ENCODE assay signal across 12 mouse cellular contexts in the genomic region with DNA sequence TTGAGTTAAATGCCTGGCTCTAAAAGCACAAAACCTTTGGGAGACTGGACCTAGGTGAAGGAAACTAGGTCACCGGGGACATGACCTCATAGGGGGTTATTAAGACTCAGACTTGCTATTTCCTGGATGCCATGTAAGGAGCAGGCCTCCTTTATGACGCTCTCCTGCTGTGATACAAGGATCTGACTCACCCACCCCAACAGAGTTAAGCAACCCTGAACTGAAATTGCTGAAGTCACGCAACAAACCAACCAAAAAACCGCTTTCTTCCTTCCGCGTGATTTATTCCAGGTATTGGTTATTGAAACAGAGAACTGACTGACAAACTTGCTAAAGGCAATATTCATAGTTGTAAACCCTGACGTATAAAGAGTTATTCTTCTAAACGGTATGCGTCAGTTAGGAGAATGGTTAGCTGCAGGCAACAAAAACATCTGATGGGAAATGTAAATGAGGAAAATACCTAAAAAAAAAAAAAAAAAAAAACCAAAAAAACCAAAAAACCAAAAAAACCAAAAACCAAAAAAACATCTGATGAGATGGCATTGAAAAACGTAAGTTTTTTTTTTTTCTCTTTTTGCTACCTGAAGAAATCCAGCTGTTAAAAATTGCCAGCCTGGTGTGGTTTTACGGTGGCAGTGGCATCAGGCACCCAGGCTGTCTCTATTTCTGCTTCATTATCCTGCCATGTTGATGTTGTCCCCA.
DNase-seq lines count a peak whose midpoint lies in the region; ATAC-seq and TF ChIP-seq lines count a peak whose summit lies in the region.
"Had no signal": no experiment of that assay in that cellular context is flagged by ENCODE, and none has a peak within 500 bp of the region (broad histone marks: within the 10 kb centered on the region; RNA-seq: fewer than 3 reads in every experiment).

No protein-coding gene starts in this region.

- no peaks in the 10 kb centered on the region for H3K9me3 ChIP-seq in kidney, postnatal 0 days (replicated peaks; ENCODE audit: low read length)
- no peaks in the 10 kb centered on the region for H3K9me3 ChIP-seq in kidney, embryonic 15.5 days (replicated peaks)
- H3K9me3 ChIP-seq: hindbrain, embryonic 15.5 days; liver, embryonic 12.5 days; midbrain, embryonic 13.5 days had no signal

- no peak for DNase-seq in kidney, postnatal 0 days (ENCODE audit: low spot score)
- peak; percentile 26 for DNase-seq in Muller cell, postnatal 12 days (ENCODE audit: inconsistent ontology term)
- peak; percentile 3 for DNase-seq in splenic B cell, adult 2 months (ENCODE audit: low read depth, low spot score)
- no peak for DNase-seq in cerebellum, postnatal 25 days
- no peak for DNase-seq in left cerebral cortex, postnatal 10 days (ENCODE audit: extremely low spot score in 1 of 2, low spot score in 2 of 2)
- DNase-seq: kidney, adult 9 months; lung, postnatal 14 days had no signal

- no peaks in the 10 kb centered on the region for H3K4me1 ChIP-seq in kidney, postnatal 0 days (replicated peaks; ENCODE audit: insufficient read depth, low read length)
- peaks cover 2% of the 10 kb centered on the region; the same call in 1 of the 2 replicates for H3K4me1 ChIP-seq in kidney, embryonic 15.5 days
- H3K4me1 ChIP-seq in embryonic fibroblast, embryonic 13.5 days (ENCODE audit: control insufficient read depth, insufficient read depth, low read length) = no peaks in the 10 kb centered on the region; the same call in none of the 2 replicates
- H3K4me1 ChIP-seq: hindbrain, embryonic 15.5 days; midbrain, embryonic 13.5 days had no signal

- no peak overlapping the region for H3K9ac ChIP-seq in kidney, postnatal 0 days (ENCODE audit: low read depth, low read length)
- H3K9ac ChIP-seq in kidney, embryonic 15.5 days = no peak overlapping the region

- no peaks in the 10 kb centered on the region for H3K27me3 ChIP-seq in kidney, postnatal 0 days (ENCODE audit: insufficient read depth, low read length)
- no peaks in the 10 kb centered on the region for H3K27me3 ChIP-seq in kidney, embryonic 15.5 days
- no peaks in the 10 kb centered on the region for H3K27me3 ChIP-seq in splenic B cell, adult 2 months (ENCODE audit: control insufficient read depth, insufficient read depth, low read length, poor library complexity, severe bottlenecking)
- H3K27me3 ChIP-seq: hindbrain, embryonic 15.5 days; midbrain, embryonic 13.5 days had no signal

- intact Hi-C loops in left cerebral cortex, postnatal 10 days (cut with DNase I) = loop anchor here (1.0 to 5.0 kb wide), 3 partner anchors 69 to 107 kb away; partner anchors contain the start of gene Smox

- no peak for TF ChIP-seq CTCF in kidney, postnatal 0 days (IDR thresholded peaks at IDR 0.05; ENCODE audit: low read depth)
- no peak for TF ChIP-seq CTCF in embryonic fibroblast, embryonic 13.5 days (IDR thresholded peaks at IDR 0.05; ENCODE audit: borderline replicate concordance, insufficient read depth, low read length)

- 73% methylated on average over 11 of the region's 11 CpGs for WGBS in kidney, postnatal 0 days
- WGBS in kidney, embryonic 15.5 days = 65% methylated on average over 11 of the region's 11 CpGs

- H3K4me3 ChIP-seq in kidney, postnatal 0 days (replicated peaks; ENCODE audit: low read depth, low read length) = no peak overlapping the region
- H3K4me3 ChIP-seq in kidney, embryonic 15.5 days (replicated peaks) = no peak overlapping the region
- H3K4me3 ChIP-seq in embryonic fibroblast, embryonic 13.5 days (ENCODE audit: insufficient read depth, low read length) = no peak overlapping the region

- ATAC-seq in kidney, postnatal 0 days (replicated peaks; ENCODE audit: low FRiP score, low read depth) = 0 out of 2 replicates have a peak, but pooled peaks have one; percentile 40
- no peak for ATAC-seq in kidney, embryonic 15.5 days (replicated peaks; ENCODE audit: low FRiP score)

- no peaks in the 10 kb centered on the region for H3K36me3 ChIP-seq in kidney, postnatal 0 days (ENCODE audit: insufficient read depth, low read length)
- no peaks in the 10 kb centered on the region for H3K36me3 ChIP-seq in kidney, embryonic 15.5 days
- no peaks in the 10 kb centered on the region for H3K36me3 ChIP-seq in splenic B cell, adult 2 months (ENCODE audit: control insufficient read depth, insufficient read depth, low read length, poor library complexity, severe bottlenecking)
- H3K36me3 ChIP-seq: hindbrain, embryonic 15.5 days; liver, embryonic 12.5 days; midbrain, embryonic 13.5 days had no signal

- no peak for TF ChIP-seq POLR2A in embryonic fibroblast, embryonic 13.5 days (IDR thresholded peaks at IDR 0.05; ENCODE audit: low read depth, low read length)

- H3K27ac ChIP-seq in kidney, postnatal 0 days = no peak overlapping the region
- no peak overlapping the region for H3K27ac ChIP-seq in kidney, embryonic 15.5 days
- H3K27ac ChIP-seq in embryonic fibroblast, embryonic 13.5 days (ENCODE audit: insufficient read depth, low read length) = peak overlapping the region; percentile 64
- H3K27ac ChIP-seq: liver, embryonic 12.5 days; midbrain, embryonic 13.5 days had no signal

- H3K4me2 ChIP-seq in kidney, postnatal 0 days (ENCODE audit: low read length) = no peak overlapping the region
- no peak overlapping the region for H3K4me2 ChIP-seq in kidney, embryonic 15.5 days

Comparison
In these comparisons a context has a peak if more than half of its experiments do, and no peak if none do; other contexts are left out.
1. DNase-seq: peak in Muller cell, postnatal 12 days (single experiment) and splenic B cell, adult 2 months (single experiment); none in kidney, postnatal 0 days (single experiment), cerebellum, postnatal 25 days (0 of 2) and left cerebral cortex, postnatal 10 days (0 of 2).